ENCODE assay signal across 15 mouse cellular contexts in the genomic region with DNA sequence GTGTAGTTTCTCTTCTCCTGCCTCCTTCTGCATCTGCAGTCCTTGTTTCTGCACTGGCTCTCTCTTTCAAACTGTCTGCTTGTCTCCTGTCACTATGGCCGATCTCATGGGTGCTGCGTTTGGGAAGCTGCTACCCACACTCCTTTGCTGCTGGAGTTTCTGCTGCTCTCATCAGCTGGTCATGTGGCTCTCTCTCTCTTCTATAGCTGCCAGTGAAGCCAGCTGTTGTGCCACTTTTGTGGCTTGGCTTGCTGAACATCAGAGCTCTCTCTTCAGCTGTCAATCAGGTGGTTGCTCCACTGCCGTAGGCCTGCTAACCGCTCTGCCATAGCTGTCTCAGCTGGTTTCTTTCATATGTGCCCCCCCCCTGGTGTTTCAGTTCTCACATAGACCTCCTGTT. TPM values are rescaled to one million over a fixed set of nuclear protein-coding genes. Genes with fewer than 3 reads are reported as not detected.
DNase-seq lines count a peak whose midpoint lies in the region; ATAC-seq and TF ChIP-seq lines count a peak whose summit lies in the region.
"Had no signal": no experiment of that assay in that cellular context is flagged by ENCODE, and none has a peak within 500 bp of the region (broad histone marks: within the 10 kb centered on the region; RNA-seq: fewer than 3 reads in every experiment).

No protein-coding gene starts in this region.

- intact Hi-C loops in heart, adult 2 months (cut with DNase I) = no loop called here

- peaks cover 2% of the 10 kb centered on the region; the same call in 1 of the 2 replicates for H3K4me1 ChIP-seq in heart, postnatal 0 days (ENCODE audit: control insufficient read depth, insufficient read depth)
- H3K4me1 ChIP-seq in heart, adult 2 months (ENCODE audit: control insufficient read depth, insufficient read depth, low read length) = no peaks in the 10 kb centered on the region
- H3K4me1 ChIP-seq in liver, embryonic 16.5 days (ENCODE audit: control insufficient read depth, low read depth, low read length) = peaks cover 46% of the 10 kb centered on the region
- no peaks in the 10 kb centered on the region for H3K4me1 ChIP-seq in midbrain, embryonic 15.5 days
- H3K4me1 ChIP-seq: hindbrain, embryonic 13.5 days had no signal

- H3K36me3 ChIP-seq in heart, postnatal 0 days (replicated peaks; ENCODE audit: control insufficient read depth, insufficient read depth, low read length) = no peaks in the 10 kb centered on the region
- H3K36me3 ChIP-seq in heart, adult 2 months (ENCODE audit: control insufficient read depth, insufficient read depth, low read length) = no peaks in the 10 kb centered on the region
- H3K36me3 ChIP-seq in liver, embryonic 16.5 days (ENCODE audit: control insufficient read depth, insufficient read depth) = no peaks in the 10 kb centered on the region
- no peaks in the 10 kb centered on the region for H3K36me3 ChIP-seq in midbrain, embryonic 15.5 days (replicated peaks)
- H3K36me3 ChIP-seq: hindbrain, embryonic 13.5 days; kidney, embryonic 15.5 days had no signal

- WGBS in heart, postnatal 0 days = 73% methylated on average over 4 of the region's 4 CpGs
- 84% methylated on average over 4 of the region's 4 CpGs for whole genome bisulfite sequencing in heart, adult 2 months
- 75% methylated on average over 4 of the region's 4 CpGs for WGBS in liver, embryonic 16.5 days (ENCODE audit: insufficient replicate concordance)
- 63% methylated on average over 4 of the region's 4 CpGs for WGBS in midbrain, embryonic 15.5 days

- TF ChIP-seq EP300 in heart, postnatal 0 days (IDR thresholded peaks at IDR 0.05; ENCODE audit: low read depth) = no peak
- no peak for TF ChIP-seq EP300 in heart, adult 2 months (IDR thresholded peaks at IDR 0.05; ENCODE audit: insufficient read depth, low read depth, low read length)

- no peak for TF ChIP-seq CTCF in heart, postnatal 0 days (IDR thresholded peaks at IDR 0.05; ENCODE audit: low read depth)
- no peak for TF ChIP-seq CTCF in heart, adult 2 months (IDR thresholded peaks at IDR 0.05)

- H3K4me3 ChIP-seq in heart, postnatal 0 days (ENCODE audit: low read depth, low read length) = no peak overlapping the region
- H3K4me3 ChIP-seq in heart, adult 2 months = no peak overlapping the region
- peak overlapping the region; percentile 44 for H3K4me3 ChIP-seq in liver, embryonic 16.5 days (ENCODE audit: low read depth, low read length)
- no peak overlapping the region for H3K4me3 ChIP-seq in midbrain, embryonic 15.5 days
- H3K4me3 ChIP-seq: hindbrain, embryonic 13.5 days; kidney, embryonic 15.5 days; left cerebral cortex, adult 2 months had no signal

- H3K79me2 ChIP-seq in heart, adult 2 months (replicated peaks; ENCODE audit: control insufficient read depth, insufficient read depth, low read length) = no peaks in the 10 kb centered on the region

- H3K27ac ChIP-seq in heart, postnatal 0 days (ENCODE audit: low read depth) = peak overlapping the region; percentile 60; the same call in 1 of the 2 replicates
- H3K27ac ChIP-seq in heart, adult 2 months = no peak overlapping the region
- peak overlapping the region; percentile 99 for H3K27ac ChIP-seq in liver, embryonic 16.5 days (ENCODE audit: low read length)
- H3K27ac ChIP-seq in midbrain, embryonic 15.5 days = no peak overlapping the region
- H3K27ac ChIP-seq: hindbrain, embryonic 13.5 days; kidney, embryonic 15.5 days; left cerebral cortex, adult 2 months had no signal

- no peaks in the 10 kb centered on the region for H3K27me3 ChIP-seq in heart, postnatal 0 days (ENCODE audit: control insufficient read depth, insufficient read depth, low read length)
- H3K27me3 ChIP-seq in heart, adult 2 months (ENCODE audit: control insufficient read depth, insufficient read depth, low read length) = no peaks in the 10 kb centered on the region
- H3K27me3 ChIP-seq in liver, embryonic 16.5 days (ENCODE audit: control insufficient read depth, insufficient read depth, low read depth, low read length) = no peaks in the 10 kb centered on the region; the same call in 1 of the 2 replicates
- no peaks in the 10 kb centered on the region for H3K27me3 ChIP-seq in midbrain, embryonic 15.5 days (replicated peaks)
- H3K27me3 ChIP-seq: CH12.LX; hindbrain, embryonic 13.5 days; kidney, embryonic 15.5 days had no signal

- ATAC-seq in heart, postnatal 0 days (ENCODE audit: insufficient read depth, low read depth) = no peak
- peak; percentile 20; the same call in 1 of the 2 replicates for ATAC-seq in common myeloid progenitor, adult 5-6 weeks (replicated peaks; ENCODE audit: low read depth, poor library complexity, severe bottlenecking)
- ATAC-seq in liver, embryonic 16.5 days (ENCODE audit: low read depth) = 0 out of 2 replicates have a peak, but pooled peaks have one; percentile 3
- no peak for ATAC-seq in midbrain, embryonic 15.5 days (replicated peaks)

- H3K4me2 ChIP-seq in heart, postnatal 0 days (ENCODE audit: low read depth, low read length) = no peak overlapping the region; the same call in 1 of the 2 replicates
- H3K4me2 ChIP-seq in liver, embryonic 16.5 days (ENCODE audit: low read depth, low read length) = peak overlapping the region; percentile 63
- H3K4me2 ChIP-seq in midbrain, embryonic 15.5 days = no peak overlapping the region
- H3K4me2 ChIP-seq: hindbrain, embryonic 13.5 days; kidney, embryonic 15.5 days had no signal

- DNase-seq in heart, postnatal 0 days (ENCODE audit: low spot score) = no peak
- DNase-seq in heart, adult 2 months = no peak
- DNase-seq in thymus, postnatal 14 days = peak; percentile 82
- DNase-seq in retina, postnatal 1 day = no peak
- no peak for DNase-seq in kidney, postnatal 36 days
- DNase-seq: cerebellum, postnatal 14 days; right cerebral cortex, postnatal 25 days had no signal

- H3K9me3 ChIP-seq in heart, postnatal 0 days (replicated peaks; ENCODE audit: control insufficient read depth, low read length) = no peaks in the 10 kb centered on the region; the same call in 1 of the 2 replicates
- H3K9me3 ChIP-seq in liver, embryonic 16.5 days (replicated peaks; ENCODE audit: control insufficient read depth, low read length) = peaks cover 10% of the 10 kb centered on the region
- H3K9me3 ChIP-seq in midbrain, embryonic 15.5 days = no peaks in the 10 kb centered on the region
- H3K9me3 ChIP-seq: hindbrain, embryonic 13.5 days; kidney, embryonic 15.5 days had no signal

- H3K9ac ChIP-seq in heart, postnatal 0 days (replicated peaks; ENCODE audit: low read depth, low read length) = no peak overlapping the region
- H3K9ac ChIP-seq in heart, adult 2 months (ENCODE audit: low read depth, low read length) = no peak overlapping the region
- peak overlapping the region; percentile 69 for H3K9ac ChIP-seq in liver, embryonic 16.5 days (ENCODE audit: low read depth, low read length)
- H3K9ac ChIP-seq in midbrain, embryonic 15.5 days = no peak overlapping the region
- H3K9ac ChIP-seq: hindbrain, embryonic 13.5 days; kidney, embryonic 15.5 days had no signal

- TF ChIP-seq POLR2A in heart, adult 2 months (IDR thresholded peaks at IDR 0.05; ENCODE audit: insufficient read depth, low read depth, low read length) = no peak

RNA-seq across cellular contexts. Expression of a gene that starts 17.0 kb away (rescaled TPM):
- not detected in 2 replicates for total RNA-seq in heart, postnatal 0 days (2014; rRNA removed; ENCODE audit: low replicate concordance)
- 0.07 TPM in 1 of 2 replicates, not detected in the other for polyA plus RNA-seq in heart, postnatal 0 days (2015; fragmentation: Nextera tagmentation; extraction: Ambion mirVana)
- total RNA-seq in heart, adult 2 months (2021) = not detected
- polyA plus RNA-seq in heart, adult 2 months (2012; rRNA removed) = 0.04 TPM in 1 of 2 replicates, not detected in the other
- total RNA-seq in common myeloid progenitor, adult 5-6 weeks (2017) = 0.09 TPM in 1 of 2 replicates, not detected in the other
- polyA plus RNA-seq in liver, embryonic 16.5 days (2015; fragmentation: Nextera tagmentation; extraction: Ambion mirVana) = not detected in 2 replicates
- polyA plus RNA-seq in midbrain, embryonic 15.5 days (2015; fragmentation: Nextera tagmentation; extraction: Ambion mirVana) = 10.8 and 13.7 TPM in 2 replicates
- total RNA-seq: CH12.LX; liver, adult 2 months had no signal
- polyA plus RNA-seq: liver, adult 2 months had no signal

Comparison
In these comparisons a context has a peak if more than half of its experiments do, and no peak if none do; other contexts are left out.
1. H3K27ac ChIP-seq: peak in heart, postnatal 0 days (single experiment) and liver, embryonic 16.5 days (single experiment); none in heart, adult 2 months (single experiment) and midbrain, embryonic 15.5 days (single experiment).
2. ATAC-seq: peak in common myeloid progenitor, adult 5-6 weeks (single experiment) and liver, embryonic 16.5 days (single experiment); none in heart, postnatal 0 days (single experiment) and midbrain, embryonic 15.5 days (single experiment).
3. RNA of a gene that starts 17.0 kb away (polyA plus RNA-seq): 10.8 to 13.7 TPM in midbrain, embryonic 15.5 days; 0.04 TPM in heart, adult 2 months, 0.07 TPM in heart, postnatal 0 days and not detected in liver, embryonic 16.5 days; every median in the first group is over 10 times any median in the second.